Mouse (Mus musculus) cerebellum, postnatal 36 days (tissue): ENCODE measurements around the gene Gm11562.
A peak's percentile ranks its signal among the peaks of the same experiment; 100 is the strongest.
"Not testable (repeated sequence)": the region's sequence is repeated elsewhere in the genome, so short reads cannot be mapped to it uniquely, and the experiment has no call there.

ENCODE experiments used
- DNase-seq, 2 experiments: peaks; one replicate each; pipeline ENCODE4 v3.0.0; 2021 to 2022; ENCODE audit warnings: mixed read lengths in 2 of 2

The Gm11562 gene

GRCm38 (mm10) chr11:99620335-99620734, at the start of gene Gm11562:
Gene Gm11562, minus strand, starts transcription at chr11:99620435.
- no peak for DNase-seq

GRCm38 (mm10) chr11:99665860-99666259, 45.6 kb upstream of the Gm11562 start, which contains the start of gene Krtap4-6:
Gene Krtap4-6, minus strand, starts transcription at chr11:99665960.
- no peak for DNase-seq

- no peak for DNase-seq
These were observed 42.6 kb upstream of the Gm11562 start for GRCm38 (mm10) chr11:99662802-99663201.

- DNase-seq: no peak
These were observed 39.0 kb upstream of the Gm11562 start for GRCm38 (mm10) chr11:99659256-99659655.

GRCm38 (mm10) chr11:99658467-99659010, 38.3 kb upstream of the Gm11562 start, which contains the start of gene Gm11563:
Gene Gm11563, minus strand, starts transcription at chr11:99658960.
- DNase-seq: not testable (repeated sequence)

- no peak for DNase-seq
These were observed 36.8 kb upstream of the Gm11562 start for GRCm38 (mm10) chr11:99657051-99657450.

GRCm38 (mm10) chr11:99650136-99650535, 29.9 kb upstream of the Gm11562 start, which contains the start of gene Gm11555:
Gene Gm11555, minus strand, starts transcription at chr11:99650236.
- no peak for DNase-seq

GRCm38 (mm10) chr11:99646444-99646843, 26.2 kb upstream of the Gm11562 start:
- no peak for DNase-seq

- no peak for DNase-seq
These were observed 24.1 kb upstream of the Gm11562 start for GRCm38 (mm10) chr11:99644351-99644750.

- not testable (repeated sequence) for DNase-seq
These were observed 23.5 kb upstream of the Gm11562 start, which contains the start of gene Krtap4-7 for GRCm38 (mm10) chr11:99643635-99644139. Gene Krtap4-7, minus strand, starts transcription at chr11:99644089.

- no peak for DNase-seq
These were observed 20.7 kb upstream of the Gm11562 start for GRCm38 (mm10) chr11:99640926-99641325.

- no peak for DNase-seq
These were observed 16.9 kb upstream of the Gm11562 start for GRCm38 (mm10) chr11:99637086-99637485.

GRCm38 (mm10) chr11:99634653-99635134, 14.5 kb upstream of the Gm11562 start, which contains the start of gene Krtap4-2:
Gene Krtap4-2, minus strand, starts transcription at chr11:99635084.
- no peak for DNase-seq

- DNase-seq: no peak
These were observed 13.1 kb upstream of the Gm11562 start for GRCm38 (mm10) chr11:99633293-99633692.

GRCm38 (mm10) chr11:99630890-99631289, 10.7 kb upstream of the Gm11562 start:
- no peak for DNase-seq

GRCm38 (mm10) chr11:99628138-99628537, 7.9 kb upstream of the Gm11562 start, which contains the start of gene Krtap4-1:
Gene Krtap4-1, minus strand, starts transcription at chr11:99628238.
- DNase-seq: no peak

GRCm38 (mm10) chr11:99614796-99615363, 5.4 kb downstream of the Gm11562 start, which contains the start of gene Krtap2-4:
Gene Krtap2-4, minus strand, starts transcription at chr11:99614846.
- DNase-seq: no peak

- DNase-seq: not testable (repeated sequence)
These were observed 10.1 kb downstream of the Gm11562 start, which contains the start of gene Gm11937 for GRCm38 (mm10) chr11:99610089-99610488. Gene Gm11937, minus strand, starts transcription at chr11:99610189.

- DNase-seq: peak; percentile 3 to 6
These were observed 11.1 kb downstream of the Gm11562 start for GRCm38 (mm10) chr11:99609126-99609525.

GRCm38 (mm10) chr11:99603208-99603607, 17.0 kb downstream of the Gm11562 start, which contains the start of gene Gm11938:
Gene Gm11938, minus strand, starts transcription at chr11:99603308.
- DNase-seq: not testable (repeated sequence)

GRCm38 (mm10) chr11:99597742-99598141, 22.5 kb downstream of the Gm11562 start, which contains the start of gene Krtap9-3:
Gene Krtap9-3, minus strand, starts transcription at chr11:99598105.
- not testable (repeated sequence) for DNase-seq

GRCm38 (mm10) chr11:99590981-99591380, 29.3 kb downstream of the Gm11562 start, which contains the start of gene Krtap1-3:
Gene Krtap1-3, minus strand, starts transcription at chr11:99591339.
- DNase-seq: no peak

GRCm38 (mm10) chr11:99585096-99585495, 35.1 kb downstream of the Gm11562 start:
- no peak for DNase-seq
